Mouse (Mus musculus) urinary bladder, adult 2 months (tissue): ENCODE measurements around the gene Khdc4. TPM values are rescaled to one million over a fixed set of nuclear protein-coding genes. Genes with fewer than 3 reads are reported as not detected.
A peak's percentile ranks its signal among the peaks of the same experiment; 100 is the strongest.

Source experiments
- DNase-seq: peaks from one replicate; pipeline ENCODE4 v3.0.0; 2022; ENCODE audit warnings: low spot score
- polyA plus RNA-seq: library from polyadenylated mRNA; depleted of rRNA; stranded (reverse); fragments of >200 nt; gene quantifications from 2 replicates; pipeline ENCODE4 v1.2.3, GENCODE M21; 2012; rRNA removed

Khdc4 gene
- 76.3 and 121 TPM in 2 replicates for polyA plus RNA-seq

DNA sequence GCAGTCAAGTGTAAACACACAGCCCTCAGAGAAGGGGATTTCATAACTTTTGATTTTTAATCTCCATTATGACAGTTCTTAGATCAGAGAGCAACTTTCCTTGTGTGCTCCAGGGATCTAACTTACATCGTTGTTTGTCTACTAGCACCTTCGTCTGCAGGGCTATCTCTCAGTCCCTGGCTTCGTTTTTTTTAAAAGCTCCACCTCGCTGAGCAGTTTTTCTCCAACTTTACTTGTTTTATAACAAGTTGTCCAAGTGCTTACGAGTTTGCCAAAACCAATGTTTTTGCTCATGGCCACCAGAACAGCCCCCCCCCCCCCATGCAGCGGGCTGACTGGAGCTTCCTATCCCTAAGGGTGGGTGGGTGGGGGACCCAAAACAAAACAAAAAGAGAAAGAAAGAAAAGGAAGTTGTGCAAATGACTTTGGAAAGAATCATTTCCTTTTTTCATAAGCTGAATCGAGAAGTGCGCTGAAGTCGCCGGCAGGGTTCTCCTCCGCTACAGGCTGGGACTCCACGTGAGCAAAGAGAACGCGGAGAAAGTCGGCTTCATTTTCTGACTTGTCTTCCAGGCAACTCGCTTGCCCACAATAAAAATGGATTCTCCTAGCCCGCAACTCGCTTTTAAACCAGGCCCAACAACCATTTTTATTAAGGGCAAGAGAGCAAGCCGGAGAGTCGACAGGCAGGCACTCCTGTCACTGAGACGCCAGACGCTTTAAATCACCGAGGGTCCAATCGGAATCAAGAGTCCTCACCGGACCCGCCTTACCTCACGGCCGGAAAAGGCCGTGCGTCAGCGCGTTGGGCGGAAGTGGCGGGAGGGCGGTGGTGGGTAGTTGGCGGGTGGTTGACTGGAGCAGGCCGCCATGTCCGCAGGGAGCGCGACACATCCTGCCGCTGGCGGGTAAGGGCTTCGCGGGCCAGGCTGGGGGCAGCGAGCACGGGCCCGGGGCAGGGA lies at the start of gene Khdc4:
Gene Khdc4 (plus strand): TSS at position 824 of the 962 bp plus-strand sequence.
- peak; percentile 97 for DNase-seq

DNA sequence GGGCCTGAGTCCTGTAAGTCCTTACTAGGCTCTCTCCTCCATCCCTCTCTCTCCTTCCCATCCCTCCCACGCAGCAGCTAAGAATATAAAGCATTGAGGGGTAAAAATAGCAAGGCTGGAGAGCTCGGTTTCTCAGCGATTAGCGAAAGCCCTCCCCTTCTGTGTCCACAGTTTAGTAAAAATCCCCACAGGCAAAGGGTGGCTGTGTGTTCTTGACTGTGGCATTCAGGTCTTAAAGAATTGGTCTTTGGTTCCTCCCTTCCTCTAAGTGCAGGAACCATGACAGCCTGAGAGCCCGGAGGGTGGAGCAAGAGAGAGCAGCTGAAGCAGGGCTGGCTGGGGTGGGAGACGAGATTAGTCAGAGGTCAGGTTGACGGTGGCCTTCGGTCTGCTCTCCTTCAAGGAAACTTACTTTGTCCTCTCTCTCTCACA lies 49.0 kb upstream of the Khdc4 start:
- no peak for DNase-seq

DNA sequence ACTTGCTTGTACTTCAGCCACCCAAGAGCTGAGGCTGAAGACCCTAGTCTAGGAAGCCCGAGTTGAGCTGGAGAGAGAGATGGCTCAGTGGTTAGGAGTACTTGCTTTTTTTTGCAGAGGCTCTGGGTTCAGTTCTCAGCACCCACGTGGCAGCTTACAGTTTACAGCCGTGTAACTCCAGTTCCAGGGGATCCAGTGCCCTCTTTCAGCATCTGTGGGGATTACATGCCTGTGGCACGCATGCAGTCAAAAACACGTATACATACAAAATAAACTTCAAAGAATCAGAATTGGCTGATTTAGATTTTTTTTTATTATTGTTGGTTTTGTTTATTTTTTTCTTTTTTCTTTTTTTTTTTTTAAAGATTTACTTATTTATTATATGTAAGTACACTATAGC lies 48.5 kb upstream of the Khdc4 start:
- no peak for DNase-seq

- DNase-seq: no peak
These were observed 46.4 kb upstream of the Khdc4 start for GRCm38 (mm10) chr3:88639239-88639638.

GRCm38 (mm10) chr3:88640676-88641075 lies 44.9 kb upstream of the Khdc4 start:
- DNase-seq: no peak

DNA sequence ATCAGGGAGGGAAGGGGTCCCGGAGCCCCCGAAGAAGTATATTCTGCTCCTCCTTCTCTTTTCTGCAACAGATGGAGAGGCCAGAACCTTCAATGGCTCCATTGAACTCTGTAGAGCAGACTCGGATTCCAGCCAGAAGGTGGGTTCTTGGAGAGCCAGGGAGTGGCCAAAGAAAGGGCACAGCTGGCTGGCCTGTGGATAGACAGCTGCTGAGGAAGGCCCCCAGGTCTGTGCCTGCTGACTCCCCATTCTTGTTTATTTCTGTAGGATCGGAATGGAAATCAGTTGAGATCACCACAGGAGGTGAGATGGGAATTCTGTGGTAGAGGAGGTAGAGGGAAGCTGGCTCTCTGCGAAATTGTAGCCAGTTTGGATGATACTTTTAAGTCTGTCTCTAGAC lies 42.5 kb upstream of the Khdc4 start:
- no peak for DNase-seq

GRCm38 (mm10) chr3:88645937-88646336 lies 39.7 kb upstream of the Khdc4 start:
- DNase-seq: no peak

DNA sequence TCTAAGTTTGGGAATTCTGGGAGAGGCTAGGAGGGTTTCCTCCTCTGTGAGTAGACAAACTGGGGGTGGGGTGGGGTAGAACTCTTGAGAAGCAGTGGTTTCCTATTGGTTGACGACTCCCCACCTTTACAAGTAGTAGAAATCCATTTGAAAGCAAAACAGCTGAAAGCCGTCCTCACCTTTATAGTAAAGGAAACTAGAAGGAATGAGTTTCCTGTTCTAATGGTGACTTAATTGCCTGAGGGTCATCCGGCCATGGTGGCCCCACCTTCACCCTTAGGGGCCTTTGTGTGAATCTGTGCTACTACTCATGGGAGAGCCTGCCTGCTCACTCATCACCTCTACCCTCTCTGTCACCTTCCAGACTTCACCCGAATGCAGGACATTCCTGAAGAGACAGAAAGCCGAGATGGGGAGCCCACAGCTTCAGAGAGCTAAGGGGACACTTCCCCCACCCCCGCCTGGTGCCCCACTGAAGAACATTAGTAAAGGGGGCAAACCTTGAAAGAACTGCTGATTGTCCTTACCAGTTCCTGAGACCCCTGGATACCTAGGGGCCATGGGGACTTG lies 39.1 kb upstream of the Khdc4 start:
- DNase-seq: peak; percentile 13

GRCm38 (mm10) chr3:88647076-88647475 lies 38.5 kb upstream of the Khdc4 start:
- peak; percentile 12 for DNase-seq

- no peak for DNase-seq
These were observed 37.7 kb upstream of the Khdc4 start for GRCm38 (mm10) chr3:88647779-88648413.

- no peak for DNase-seq
These were observed 37.0 kb upstream of the Khdc4 start for GRCm38 (mm10) chr3:88648452-88649168.

GRCm38 (mm10) chr3:88649186-88649585 lies 36.4 kb upstream of the Khdc4 start:
- no peak for DNase-seq

GRCm38 (mm10) chr3:88649967-88650366 lies 35.6 kb upstream of the Khdc4 start:
- no peak for DNase-seq

DNA sequence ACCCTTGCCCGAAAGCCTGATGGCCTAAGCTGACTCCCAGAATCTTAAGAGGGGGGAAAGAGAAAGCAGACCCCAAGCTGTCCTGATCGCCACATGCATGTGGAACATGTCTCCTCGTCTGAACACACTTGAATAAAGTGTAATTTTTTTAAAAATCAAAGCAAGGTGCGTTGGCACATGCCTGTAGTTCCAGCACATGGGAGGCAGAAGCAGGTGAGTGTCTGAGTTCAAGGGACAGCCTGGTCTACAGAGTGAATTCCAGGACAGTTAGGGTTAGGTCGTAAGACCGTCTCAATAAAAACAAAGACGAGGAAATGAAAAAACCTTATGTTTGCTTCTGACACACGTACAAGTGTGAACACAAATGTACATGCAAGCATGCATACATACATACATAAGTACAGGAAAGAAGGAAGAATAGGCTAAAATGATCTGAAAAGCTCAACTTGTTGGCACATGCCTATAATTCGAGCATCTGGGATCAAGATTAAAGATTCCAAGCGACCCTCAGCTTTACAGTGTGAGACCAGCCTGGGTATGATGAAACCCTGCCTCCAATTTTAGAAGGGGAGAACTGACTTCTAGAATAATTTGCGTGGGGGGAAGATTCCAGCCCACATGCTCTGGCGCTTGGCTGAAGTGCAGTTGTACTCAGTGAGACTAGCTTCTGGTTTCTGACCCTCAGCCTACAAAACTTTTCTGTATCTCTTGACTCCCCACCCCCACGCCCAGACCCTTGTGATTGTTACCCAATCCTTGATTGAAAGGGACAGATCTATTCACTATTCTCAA lies 34.7 kb upstream of the Khdc4 start:
- no peak for DNase-seq

- no peak for DNase-seq
These were observed 33.7 kb upstream of the Khdc4 start for GRCm38 (mm10) chr3:88651669-88652618.

- DNase-seq: no peak
These were observed 32.6 kb upstream of the Khdc4 start, which contains the start of gene Rxfp4 for GRCm38 (mm10) chr3:88652846-88653515. Gene Rxfp4, minus strand, starts transcription at chr3:88653142.

- no peak for DNase-seq
These were observed 31.9 kb upstream of the Khdc4 start for GRCm38 (mm10) chr3:88653516-88654370.

GRCm38 (mm10) chr3:88654621-88655020 lies 31.0 kb upstream of the Khdc4 start:
- DNase-seq: no peak
